In genomic region chr9:102865946-102866737, GRCm38 (mm10) we compare ENCODE assay signal across 9 mouse cellular contexts. TPM values are rescaled to one million over a fixed set of nuclear protein-coding genes. Genes with fewer than 3 reads are reported as not detected.
DNase-seq lines count a peak whose midpoint lies in the region; ATAC-seq and TF ChIP-seq lines count a peak whose summit lies in the region.
"Had no signal": no experiment of that assay in that cellular context is flagged by ENCODE, and none has a peak within 500 bp of the region (broad histone marks: within the 10 kb centered on the region; RNA-seq: fewer than 3 reads in every experiment).

No protein-coding gene starts in this region.

- ATAC-seq in embryonic facial prominence, embryonic 11.5 days (replicated peaks; ENCODE audit: insufficient number of reproducible peaks, low FRiP score, low TSS enrichment, low read depth) = peak; percentile 35; the same call in 1 of the 2 replicates
- ATAC-seq in kidney, embryonic 16.5 days (ENCODE audit: low FRiP score, low TSS enrichment) = peak; percentile 76
- peak; percentile 70 for ATAC-seq in neural tube, embryonic 13.5 days (ENCODE audit: low read depth)
- 0 out of 2 replicates have a peak, but pooled peaks have one; percentile 7 for ATAC-seq in stomach, postnatal 0 days (ENCODE audit: low FRiP score, low TSS enrichment)
- no peak for ATAC-seq in CD4-positive, CD25-positive, alpha-beta regulatory T cell, adult 4 months

- no peak overlapping the region for H3K4me3 ChIP-seq in embryonic facial prominence, embryonic 11.5 days (ENCODE audit: low read depth, low read length)
- H3K4me3 ChIP-seq in embryonic facial prominence, embryonic 10.5 days = no peak overlapping the region
- no peak overlapping the region for H3K4me3 ChIP-seq in kidney, embryonic 16.5 days (ENCODE audit: low read length)
- H3K4me3 ChIP-seq in neural tube, embryonic 13.5 days = no peak overlapping the region
- H3K4me3 ChIP-seq in stomach, postnatal 0 days (ENCODE audit: low read depth, low read length) = no peak overlapping the region
- H3K4me3 ChIP-seq: heart, embryonic 15.5 days had no signal

- no peaks in the 10 kb centered on the region for H3K9me3 ChIP-seq in embryonic facial prominence, embryonic 11.5 days (replicated peaks; ENCODE audit: control insufficient read depth, low read length)
- H3K9me3 ChIP-seq in embryonic facial prominence, embryonic 10.5 days = no peaks in the 10 kb centered on the region
- H3K9me3 ChIP-seq in kidney, embryonic 16.5 days (ENCODE audit: low read length) = no peaks in the 10 kb centered on the region
- H3K9me3 ChIP-seq in neural tube, embryonic 13.5 days = no peaks in the 10 kb centered on the region
- H3K9me3 ChIP-seq in stomach, postnatal 0 days (ENCODE audit: control insufficient read depth, low read length) = no peaks in the 10 kb centered on the region
- H3K9me3 ChIP-seq: heart, embryonic 15.5 days had no signal

- WGBS in embryonic facial prominence, embryonic 11.5 days = 48% methylated on average over 12 of the region's 12 CpGs
- 59% methylated on average over 12 of the region's 12 CpGs for WGBS in embryonic facial prominence, embryonic 10.5 days
- WGBS in kidney, embryonic 16.5 days = 17% methylated on average over 12 of the region's 12 CpGs
- WGBS in neural tube, embryonic 13.5 days = 47% methylated on average over 12 of the region's 12 CpGs
- WGBS in stomach, postnatal 0 days = 66% methylated on average over 12 of the region's 12 CpGs

- no peak overlapping the region for H3K27ac ChIP-seq in embryonic facial prominence, embryonic 11.5 days (replicated peaks; ENCODE audit: low read depth, low read length)
- no peak overlapping the region; the same call in 1 of the 2 replicates for H3K27ac ChIP-seq in embryonic facial prominence, embryonic 10.5 days (replicated peaks)
- H3K27ac ChIP-seq in kidney, embryonic 16.5 days (ENCODE audit: low read length) = peak overlapping the region; percentile 62
- no peak overlapping the region for H3K27ac ChIP-seq in neural tube, embryonic 13.5 days (replicated peaks)
- no peak overlapping the region for H3K27ac ChIP-seq in stomach, postnatal 0 days (replicated peaks)

- no peak for DNase-seq in embryonic facial prominence, embryonic 11.5 days (ENCODE audit: low spot score)
- DNase-seq in embryonic facial prominence, embryonic 10.5 days (ENCODE audit: low spot score) = no peak
- DNase-seq in kidney, postnatal 36 days = no peak
- DNase-seq in neural tube, embryonic 10.5 days (ENCODE audit: extremely low spot score, low spot score) = no peak
- DNase-seq in stomach, postnatal 0 days (ENCODE audit: low spot score) = no peak

- H3K4me2 ChIP-seq in embryonic facial prominence, embryonic 11.5 days (ENCODE audit: low read depth, low read length) = no peak overlapping the region
- no peak overlapping the region for H3K4me2 ChIP-seq in kidney, embryonic 16.5 days (replicated peaks; ENCODE audit: low read depth, low read length)
- no peak overlapping the region for H3K4me2 ChIP-seq in neural tube, embryonic 13.5 days
- no peak overlapping the region for H3K4me2 ChIP-seq in stomach, postnatal 0 days (replicated peaks; ENCODE audit: low read depth)
- H3K4me2 ChIP-seq: heart, embryonic 15.5 days had no signal

- H3K36me3 ChIP-seq in embryonic facial prominence, embryonic 11.5 days (replicated peaks; ENCODE audit: control insufficient read depth, insufficient read depth, low read depth, low read length) = no peaks in the 10 kb centered on the region
- peaks cover 76% of the 10 kb centered on the region for H3K36me3 ChIP-seq in embryonic facial prominence, embryonic 10.5 days (replicated peaks)
- H3K36me3 ChIP-seq in kidney, embryonic 16.5 days (ENCODE audit: insufficient read depth, low read length) = peaks cover 11% of the 10 kb centered on the region
- H3K36me3 ChIP-seq in neural tube, embryonic 13.5 days = peaks cover 39% of the 10 kb centered on the region
- 0 out of 2 replicates have a peak, but pooled peaks cover 4% of the 10 kb centered on the region for H3K36me3 ChIP-seq in stomach, postnatal 0 days (ENCODE audit: control insufficient read depth, insufficient read depth, low read length)

- TF ChIP-seq CTCF in stomach, postnatal 0 days (IDR thresholded peaks at IDR 0.05; ENCODE audit: low read depth) = no peak

- TF ChIP-seq EP300 in stomach, postnatal 0 days (optimal IDR thresholded peaks at IDR 0.05) = no peak

- no peaks in the 10 kb centered on the region for H3K4me1 ChIP-seq in embryonic facial prominence, embryonic 11.5 days (ENCODE audit: control insufficient read depth, insufficient read depth, low read length)
- peaks cover 51% of the 10 kb centered on the region for H3K4me1 ChIP-seq in embryonic facial prominence, embryonic 10.5 days
- H3K4me1 ChIP-seq in kidney, embryonic 16.5 days (ENCODE audit: insufficient read depth, low read length) = peaks cover 51% of the 10 kb centered on the region
- peaks cover 49% of the 10 kb centered on the region for H3K4me1 ChIP-seq in neural tube, embryonic 13.5 days (replicated peaks)
- H3K4me1 ChIP-seq in stomach, postnatal 0 days (replicated peaks; ENCODE audit: control insufficient read depth, insufficient read depth) = peaks cover 9% of the 10 kb centered on the region; the same call in 1 of the 2 replicates

- no peaks in the 10 kb centered on the region for H3K27me3 ChIP-seq in embryonic facial prominence, embryonic 11.5 days (ENCODE audit: control insufficient read depth, insufficient read depth, low read length)
- H3K27me3 ChIP-seq in embryonic facial prominence, embryonic 10.5 days (replicated peaks; ENCODE audit: low read depth, poor library complexity, severe bottlenecking) = no peaks in the 10 kb centered on the region
- H3K27me3 ChIP-seq in kidney, embryonic 16.5 days (ENCODE audit: insufficient read depth, low read length) = no peaks in the 10 kb centered on the region
- no peaks in the 10 kb centered on the region for H3K27me3 ChIP-seq in neural tube, embryonic 13.5 days
- no peaks in the 10 kb centered on the region for H3K27me3 ChIP-seq in stomach, postnatal 0 days (ENCODE audit: control insufficient read depth, insufficient read depth, low read length)
- H3K27me3 ChIP-seq: heart, embryonic 15.5 days had no signal

- no peak overlapping the region for H3K9ac ChIP-seq in embryonic facial prominence, embryonic 11.5 days (replicated peaks; ENCODE audit: low read length)
- no peak overlapping the region for H3K9ac ChIP-seq in kidney, embryonic 16.5 days (replicated peaks; ENCODE audit: low read length)
- H3K9ac ChIP-seq in neural tube, embryonic 13.5 days = no peak overlapping the region
- H3K9ac ChIP-seq in stomach, postnatal 0 days (ENCODE audit: low read length) = no peak overlapping the region
- H3K9ac ChIP-seq: heart, embryonic 15.5 days had no signal

RNA-seq across cellular contexts. Expression of gene Ryk, which starts 31.4 kb away (rescaled TPM):
- polyA plus RNA-seq in embryonic facial prominence, embryonic 11.5 days (2014; fragmentation: Nextera tagmentation; extraction: Ambion mirVana) = 31.0 and 50.8 TPM in 2 replicates
- 15.8 and 15.9 TPM in 2 replicates for polyA plus RNA-seq in embryonic facial prominence, embryonic 10.5 days (2016; fragmentation: Nextera tagmentation; extraction: Ambion mirVana)
- 17.0 and 18.5 TPM in 2 replicates for polyA plus RNA-seq in kidney, embryonic 16.5 days (2015; fragmentation: Nextera tagmentation; extraction: Ambion mirVana)
- polyA plus RNA-seq in neural tube, embryonic 13.5 days (2015; fragmentation: Nextera tagmentation; extraction: Ambion mirVana) = 11.8 and 11.9 TPM in 2 replicates
- 16.8 and 24.2 TPM in 2 replicates for polyA plus RNA-seq in stomach, postnatal 0 days (2015; fragmentation: Nextera tagmentation; extraction: Ambion mirVana)
- 1 to 10 TPM; 1.2 to 2.0 TPM for polyA plus RNA-seq in CD4-positive, CD25-positive, alpha-beta regulatory T cell, adult 4 months (2017; shearing (Covaris generic))
